ENCODE assay signal across 24 mouse cellular contexts in genomic region chr17:86397647-86398046, GRCm38 (mm10).
DNase-seq lines count a peak whose midpoint lies in the region; ATAC-seq and TF ChIP-seq lines count a peak whose summit lies in the region.
"Had no signal": no experiment of that assay in that cellular context is flagged by ENCODE, and none has a peak within 500 bp of the region (broad histone marks: within the 10 kb centered on the region; RNA-seq: fewer than 3 reads in every experiment).

No protein-coding gene starts in this region.

- H3K27me3 ChIP-seq in heart, embryonic 16.5 days (ENCODE audit: control insufficient read depth, insufficient read depth, low read length) = no peaks in the 10 kb centered on the region
- H3K27me3 ChIP-seq in liver, postnatal 0 days (ENCODE audit: insufficient read depth, low read length) = no peaks in the 10 kb centered on the region
- H3K27me3 ChIP-seq: embryonic facial prominence, embryonic 12.5 days; hindbrain, embryonic 12.5 days; intestine, embryonic 15.5 days; stomach, embryonic 15.5 days had no signal

- peaks cover 23% of the 10 kb centered on the region for H3K4me1 ChIP-seq in heart, embryonic 16.5 days (ENCODE audit: control insufficient read depth, insufficient read depth, low read length)
- H3K4me1 ChIP-seq in liver, postnatal 0 days (ENCODE audit: insufficient read depth) = peaks cover 8% of the 10 kb centered on the region; the same call in 1 of the 2 replicates
- H3K4me1 ChIP-seq: embryonic facial prominence, embryonic 12.5 days; hindbrain, embryonic 12.5 days; intestine, embryonic 15.5 days; stomach, embryonic 15.5 days had no signal

- H3K4me2 ChIP-seq in heart, embryonic 16.5 days (ENCODE audit: low read depth, low read length) = no peak overlapping the region
- no peak overlapping the region for H3K4me2 ChIP-seq in liver, postnatal 0 days (ENCODE audit: low read depth, low read length)
- H3K4me2 ChIP-seq: embryonic facial prominence, embryonic 12.5 days; hindbrain, embryonic 12.5 days; intestine, embryonic 15.5 days; stomach, embryonic 15.5 days had no signal

- DNase-seq in heart, postnatal 10 days = no peak
- DNase-seq in kidney, adult 9 months = peak; percentile 49
- DNase-seq in kidney, postnatal 14 days = no peak
- no peak for DNase-seq in liver, postnatal 0 days
- no peak for DNase-seq in liver
- DNase-seq: adrenal gland, postnatal 25 days; B cell, adult 2 months; cerebellum, adult 11-12 months; cerebellum, adult 9-11 months; embryo, embryonic 11 days; gastrocnemius, postnatal 14 days; heart, postnatal 36 days; layer of hippocampus, postnatal 36 days; left cerebral cortex, postnatal 4 days; lung, adult 18-20 months; lung, postnatal 10 days; midbrain, embryonic 14.5 days had no signal

- intact Hi-C loops in heart, postnatal 10 days (cut with DNase I) = no loop called here

- 38% methylated on average over 5 of the region's 5 CpGs for WGBS in heart, embryonic 16.5 days
- 42% methylated on average over 5 of the region's 5 CpGs for WGBS in liver, postnatal 0 days (ENCODE audit: insufficient replicate concordance)

- H3K9ac ChIP-seq in heart, embryonic 16.5 days (ENCODE audit: low read length) = no peak overlapping the region
- no peak overlapping the region for H3K9ac ChIP-seq in liver, postnatal 0 days (replicated peaks)
- H3K9ac ChIP-seq: embryonic facial prominence, embryonic 12.5 days; hindbrain, embryonic 12.5 days; intestine, embryonic 15.5 days; stomach, embryonic 15.5 days had no signal

- TF ChIP-seq CTCF in liver, postnatal 0 days (IDR thresholded peaks at IDR 0.05; ENCODE audit: low read depth) = no peak

- ATAC-seq in heart, embryonic 16.5 days (replicated peaks; ENCODE audit: extremely low read depth, insufficient read depth, low FRiP score) = peak; percentile 34; the same call in 1 of the 2 replicates
- peak; percentile 60; the same call in 1 of the 2 replicates for ATAC-seq in liver, postnatal 0 days
- ATAC-seq: forebrain, embryonic 14.5 days; hindbrain, postnatal 0 days; intestine, embryonic 15.5 days had no signal

- H3K4me3 ChIP-seq in heart, embryonic 16.5 days (ENCODE audit: low read length) = no peak overlapping the region
- H3K4me3 ChIP-seq in liver, postnatal 0 days (ENCODE audit: low read depth, low read length) = no peak overlapping the region
- H3K4me3 ChIP-seq: embryonic facial prominence, embryonic 12.5 days; hindbrain, embryonic 12.5 days; intestine, embryonic 15.5 days; stomach, embryonic 15.5 days had no signal

- H3K36me3 ChIP-seq in heart, embryonic 16.5 days (ENCODE audit: control insufficient read depth, insufficient read depth) = no peaks in the 10 kb centered on the region
- H3K36me3 ChIP-seq in liver, postnatal 0 days (replicated peaks; ENCODE audit: insufficient read depth, low read length) = no peaks in the 10 kb centered on the region
- H3K36me3 ChIP-seq: embryonic facial prominence, embryonic 12.5 days; hindbrain, embryonic 12.5 days; intestine, embryonic 15.5 days; stomach, embryonic 15.5 days had no signal

- TF ChIP-seq EP300 in liver, postnatal 0 days (IDR thresholded peaks at IDR 0.05; ENCODE audit: low read depth) = no peak

- peak overlapping the region; percentile 45 for H3K27ac ChIP-seq in heart, embryonic 16.5 days (ENCODE audit: low read length)
- no peak overlapping the region for H3K27ac ChIP-seq in liver, postnatal 0 days (ENCODE audit: low read depth)
- H3K27ac ChIP-seq: embryonic facial prominence, embryonic 12.5 days; hindbrain, embryonic 12.5 days; hindbrain, postnatal 0 days; intestine, embryonic 15.5 days; stomach, embryonic 15.5 days had no signal

- H3K9me3 ChIP-seq in heart, embryonic 16.5 days (replicated peaks; ENCODE audit: control insufficient read depth, low read length) = no peaks in the 10 kb centered on the region
- H3K9me3 ChIP-seq in liver, postnatal 0 days (ENCODE audit: low read length) = no peaks in the 10 kb centered on the region
- H3K9me3 ChIP-seq: embryonic facial prominence, embryonic 12.5 days; hindbrain, embryonic 12.5 days; intestine, embryonic 15.5 days; stomach, embryonic 15.5 days had no signal
